Mouse (Mus musculus) kidney, adult 11 months (tissue): ENCODE measurements around the gene Cdc42.

Experiments
- DNase-seq: peaks from one replicate; pipeline ENCODE4 v3.0.0; 2022

Gene Cdc42

DNA sequence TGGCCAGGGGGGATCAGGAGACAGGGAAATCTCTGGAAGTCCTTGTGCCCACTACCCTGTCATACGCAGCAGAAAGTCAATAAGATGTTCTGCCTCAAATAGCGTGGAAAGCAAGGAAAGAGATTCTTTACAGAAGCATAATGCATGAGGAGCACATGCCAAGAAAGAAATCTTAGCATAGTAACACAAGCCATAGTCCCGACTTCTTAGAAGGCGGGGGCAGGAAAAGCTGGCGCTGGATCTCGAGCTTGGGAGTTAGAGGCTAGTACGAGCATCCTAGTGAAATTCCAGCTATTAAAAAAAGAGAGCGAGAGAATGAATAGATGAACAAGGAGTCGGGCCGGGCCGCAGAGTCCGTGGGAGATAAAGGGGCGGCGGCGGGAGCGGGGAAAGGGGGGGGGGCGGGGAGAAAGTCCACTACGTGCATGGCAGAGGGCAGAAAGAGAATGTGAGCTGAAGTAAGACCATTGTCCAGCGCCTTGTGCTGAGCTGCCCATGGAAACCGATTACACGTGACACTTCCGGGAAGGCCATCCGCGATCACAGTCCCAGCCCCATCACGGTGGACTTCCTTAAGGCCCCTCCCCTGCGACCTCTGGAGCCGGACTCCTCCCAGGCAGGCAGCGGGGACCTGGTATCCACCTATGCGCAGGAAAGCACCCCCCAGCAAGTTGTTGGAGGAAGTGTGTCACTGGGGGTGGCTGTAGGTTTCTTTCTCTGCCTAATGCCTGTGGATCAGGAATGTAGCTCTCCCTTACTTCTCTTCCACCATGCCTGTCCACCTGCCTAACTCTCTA is 12.6 kb upstream of the Cdc42 start:
- peak; percentile 71 for DNase-seq

DNA sequence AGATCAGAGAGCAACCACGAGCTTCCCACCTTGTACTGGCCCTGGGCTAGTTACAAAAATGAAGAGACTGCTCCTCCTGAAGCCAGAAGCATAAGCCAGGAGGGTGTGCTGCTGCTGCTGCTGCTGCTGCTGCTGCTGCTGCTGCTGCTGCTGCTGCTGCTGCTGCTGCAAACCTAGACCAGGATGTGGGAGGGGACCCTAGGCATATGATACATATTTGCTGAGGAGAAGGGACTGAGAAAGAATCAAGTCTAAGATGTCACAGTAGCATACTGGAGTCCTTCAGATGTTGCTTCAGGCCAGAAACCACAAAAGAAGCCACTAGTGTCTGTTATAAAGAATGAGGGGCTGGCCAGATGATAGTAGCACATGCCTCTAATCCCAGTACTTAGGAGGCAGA is 10.7 kb upstream of the Cdc42 start:
- no peak for DNase-seq

DNA sequence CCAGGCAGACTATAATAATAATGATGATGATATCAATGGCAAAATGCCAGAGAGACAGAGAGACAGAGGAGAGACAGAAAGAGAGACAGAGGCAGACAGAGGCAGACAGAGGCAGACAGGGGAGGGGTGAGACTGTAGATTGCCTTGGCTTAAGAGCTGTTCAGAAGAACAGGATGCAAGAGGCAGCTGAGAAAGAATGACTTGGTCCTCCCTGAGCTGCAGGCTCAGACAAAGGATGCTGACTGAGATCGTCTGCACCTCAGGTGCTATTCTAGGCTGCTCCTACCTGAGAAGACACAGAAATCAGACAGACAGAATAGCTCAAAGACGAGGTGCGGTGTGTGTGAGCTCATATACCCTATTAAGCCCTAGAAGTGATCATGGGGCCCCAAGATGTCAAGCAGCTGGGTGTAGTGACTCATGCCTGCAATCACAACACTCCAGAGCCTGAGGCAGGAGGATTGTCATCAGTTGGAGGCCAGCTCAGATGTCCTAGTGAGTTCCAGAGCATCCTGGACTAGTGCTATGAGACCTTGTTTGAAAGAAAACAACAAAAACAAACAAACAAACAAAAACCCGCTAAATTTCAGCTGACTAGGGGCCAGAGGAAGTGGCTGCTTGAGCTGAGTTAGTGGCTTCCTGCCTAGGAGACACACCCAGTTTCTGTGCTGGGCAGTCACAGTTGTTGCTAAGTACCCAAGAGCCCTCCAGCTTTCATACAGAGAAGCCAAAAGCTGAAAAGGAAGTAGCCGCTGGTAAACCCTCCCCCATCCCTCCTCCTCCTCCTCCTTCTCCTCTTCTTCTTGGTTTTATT is 10.0 kb upstream of the Cdc42 start:
- DNase-seq = peak; percentile 41

DNA sequence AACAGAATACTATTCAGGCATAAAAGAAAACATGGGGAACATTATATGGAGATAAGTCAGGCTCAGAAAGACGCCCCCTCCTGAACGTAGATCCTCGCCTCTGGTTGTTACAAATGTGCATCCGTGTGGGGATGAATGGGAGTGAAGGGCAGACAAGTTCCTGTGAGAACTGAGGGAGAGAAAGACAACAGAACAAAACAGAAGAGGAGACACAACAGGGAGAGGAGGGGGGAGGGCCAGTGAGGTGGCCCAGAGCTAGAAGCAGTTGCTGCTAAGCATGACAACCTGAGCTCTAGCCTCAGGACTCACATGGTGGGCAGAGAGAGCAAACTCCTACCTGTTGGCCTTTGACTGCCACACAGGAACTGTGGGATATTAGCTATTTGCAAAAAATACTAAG is 8.6 kb upstream of the Cdc42 start:
- no peak for DNase-seq

DNA sequence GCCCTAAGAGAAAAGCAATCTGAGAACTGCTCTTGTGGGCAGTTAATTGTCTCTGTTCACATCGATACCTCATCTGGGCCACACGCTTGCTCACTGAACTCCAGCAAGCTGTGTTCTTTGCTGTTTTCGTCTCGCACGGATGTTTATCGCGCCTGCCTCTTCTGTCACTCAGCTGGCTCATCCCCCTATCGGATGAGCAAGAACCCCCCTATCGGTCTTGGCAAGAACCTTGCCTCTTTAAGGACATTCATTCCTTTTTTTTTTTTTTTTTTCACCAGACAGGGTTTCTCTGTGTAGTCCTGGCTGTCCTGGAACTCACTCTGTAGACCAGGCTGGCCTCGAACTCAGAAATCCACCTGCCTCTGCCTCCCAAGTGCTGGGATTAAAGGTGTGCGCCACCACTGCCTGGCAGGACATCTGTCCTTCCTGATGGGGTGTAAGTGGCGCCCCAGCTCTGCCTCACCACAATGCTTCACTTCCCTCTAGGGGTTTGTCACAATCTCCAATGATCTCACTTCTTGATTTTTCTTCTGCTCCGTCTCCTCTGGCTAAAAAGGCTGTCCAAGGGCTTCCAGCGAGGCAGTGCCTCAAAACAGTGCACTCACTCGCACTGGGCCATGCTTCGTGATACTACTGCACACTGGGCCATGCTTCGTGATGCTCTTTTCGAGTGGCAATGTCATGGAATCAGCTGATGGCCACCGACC is 8.0 kb upstream of the Cdc42 start:
- DNase-seq = no peak

DNA sequence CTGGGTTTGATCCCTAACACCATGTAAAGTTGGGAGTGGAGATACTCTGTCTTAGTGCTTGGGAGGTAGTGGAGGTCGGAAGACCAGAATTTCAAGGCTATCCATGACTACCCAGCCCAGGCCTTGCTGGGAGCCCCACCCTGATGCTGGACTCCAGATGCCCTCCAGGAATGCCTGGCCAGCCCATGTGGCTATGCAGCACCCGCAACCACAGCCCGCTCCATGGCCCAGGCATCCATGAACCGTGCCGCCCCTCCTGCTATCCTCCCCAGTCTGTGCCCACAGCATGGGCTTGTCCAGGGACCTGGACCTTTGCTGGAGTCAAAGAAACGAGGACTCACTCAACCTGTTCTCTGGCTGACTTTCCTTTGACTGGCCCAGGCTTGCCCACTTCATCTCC is 7.3 kb upstream of the Cdc42 start:
- no peak for DNase-seq

DNA sequence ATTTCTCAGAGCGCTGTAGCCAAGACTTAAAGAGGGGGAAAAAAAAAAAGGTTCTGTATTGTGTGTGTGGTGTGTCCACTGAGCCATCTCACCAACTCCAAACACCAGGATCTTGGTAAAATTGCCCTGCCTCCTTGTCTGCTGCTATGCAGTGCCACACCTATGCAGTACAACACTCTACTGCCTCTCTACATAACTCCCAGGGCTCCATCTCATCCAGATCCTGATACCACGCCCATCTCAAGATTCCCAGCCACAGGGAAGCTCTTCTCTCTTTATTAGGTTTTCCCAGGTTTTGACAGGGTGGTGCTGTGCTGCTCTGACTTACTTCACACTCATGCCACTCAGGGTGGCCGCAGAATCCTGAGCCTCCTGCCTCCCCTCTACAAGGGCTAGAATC is 3.5 kb upstream of the Cdc42 start:
- DNase-seq = no peak

DNA sequence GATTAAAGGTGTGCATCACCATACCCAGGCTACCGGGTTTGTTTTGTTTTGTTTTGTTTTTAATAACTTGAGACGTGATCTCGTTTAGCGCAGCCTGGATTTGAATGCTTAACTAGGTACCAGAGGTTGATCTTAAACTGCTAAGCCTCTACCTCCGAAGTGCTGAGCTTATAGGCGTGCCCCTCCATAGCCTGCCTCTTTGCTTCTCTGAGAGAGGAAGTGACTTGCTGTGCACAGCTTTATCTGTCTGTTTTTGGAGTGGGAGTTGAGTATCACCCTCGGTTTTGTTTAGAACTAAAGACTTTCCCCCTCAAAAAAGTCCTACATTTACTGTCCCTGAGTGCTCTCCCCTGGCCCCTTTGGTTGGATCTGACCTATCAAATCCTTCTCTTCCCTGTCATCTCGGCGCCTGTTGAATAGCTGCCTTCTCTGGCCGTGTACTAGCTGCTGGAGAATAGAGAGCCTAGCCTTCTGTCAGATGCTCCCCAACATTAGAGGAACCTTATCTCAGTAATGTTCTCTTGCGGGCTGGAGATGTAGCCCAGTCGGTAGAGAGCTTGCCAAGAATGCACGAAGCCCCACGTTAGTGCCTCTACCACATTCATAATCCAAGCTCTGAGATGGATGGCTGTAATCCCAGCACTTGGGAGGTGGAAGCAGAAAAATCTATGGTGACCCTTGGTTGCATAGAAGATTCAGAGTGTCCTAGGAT is 927 bp upstream of the Cdc42 start:
- DNase-seq = no peak

DNA sequence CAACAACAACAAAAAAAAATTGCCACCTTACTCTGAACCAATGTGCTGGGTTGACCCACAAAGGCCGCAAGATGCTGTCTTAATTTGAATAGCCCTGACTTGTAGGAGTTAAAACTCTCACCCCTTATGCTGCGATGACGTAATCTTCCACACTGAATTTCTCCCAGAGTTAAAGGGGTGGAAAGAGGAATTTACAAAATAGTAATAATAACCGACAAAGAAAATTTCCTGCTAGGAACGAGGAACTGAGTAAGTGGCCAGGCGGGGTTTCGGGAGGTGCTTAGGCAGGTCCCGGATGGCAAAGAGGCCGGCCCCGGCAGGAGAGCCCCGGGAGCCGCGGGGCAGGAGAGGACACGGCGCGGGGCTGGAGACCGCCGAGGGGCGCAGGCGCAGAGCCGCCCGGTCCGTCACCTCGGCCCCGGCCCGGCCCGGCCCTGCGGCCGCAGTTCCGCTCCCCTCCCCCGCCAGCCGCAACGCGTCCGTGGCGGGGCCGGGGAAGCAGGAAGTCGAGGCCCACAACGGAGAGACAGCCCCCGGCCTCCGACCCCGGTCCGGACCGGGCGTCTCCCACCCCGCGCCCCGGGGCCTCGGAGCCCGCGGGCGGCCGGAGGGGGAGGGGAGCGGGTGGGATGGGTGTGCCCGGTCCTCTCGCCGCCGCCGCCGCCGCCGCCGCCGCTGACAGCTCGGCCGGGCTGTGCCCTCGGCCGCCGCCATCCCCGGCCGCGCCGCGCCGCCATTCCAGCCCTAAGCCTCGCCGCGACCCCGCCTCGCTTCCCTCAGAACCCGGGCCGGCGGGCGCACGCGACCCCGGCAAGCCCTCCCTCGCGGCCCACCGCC is 628 bp downstream of the Cdc42 start:
- DNase-seq = peak; percentile 68

DNA sequence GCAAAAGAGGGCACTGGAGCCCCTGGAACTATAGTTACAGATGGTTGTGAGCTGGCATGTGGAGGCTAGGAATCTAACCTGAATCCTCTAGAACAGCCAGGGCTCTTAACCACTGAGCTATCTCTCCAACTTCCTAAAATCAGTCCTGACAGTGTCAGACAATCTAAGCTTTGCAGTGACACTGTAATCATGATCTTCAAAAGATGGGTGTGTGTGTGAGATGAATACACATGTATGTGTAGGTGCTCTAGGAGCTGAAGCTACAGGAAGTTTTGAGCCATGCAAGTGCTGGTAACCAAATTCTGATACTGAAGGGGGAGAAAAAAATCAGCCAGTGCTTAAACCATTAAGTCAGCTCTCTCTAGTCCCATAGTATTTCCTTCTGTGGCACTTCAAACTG is 6.9 kb downstream of the Cdc42 start:
- no peak for DNase-seq

DNA sequence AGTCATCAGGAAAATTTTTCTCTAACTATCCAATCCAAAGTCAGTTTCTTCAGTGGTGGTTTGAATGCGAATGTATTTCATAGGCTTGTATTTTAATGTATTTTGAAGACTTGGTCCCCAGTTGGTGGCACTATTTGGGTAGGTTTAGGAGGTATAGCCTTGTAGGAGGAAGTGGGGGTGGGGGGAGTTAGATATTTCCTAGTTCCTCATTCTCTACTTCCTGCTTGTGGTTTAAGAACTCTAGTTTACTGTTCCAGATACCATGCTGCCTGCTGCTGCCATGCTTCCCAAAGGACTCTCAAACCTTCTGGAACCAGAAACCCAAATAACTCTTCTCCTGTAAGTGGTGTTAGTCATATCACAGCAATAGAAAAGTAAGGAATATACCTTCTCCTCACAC is 11.7 kb downstream of the Cdc42 start:
- no peak for DNase-seq

DNA sequence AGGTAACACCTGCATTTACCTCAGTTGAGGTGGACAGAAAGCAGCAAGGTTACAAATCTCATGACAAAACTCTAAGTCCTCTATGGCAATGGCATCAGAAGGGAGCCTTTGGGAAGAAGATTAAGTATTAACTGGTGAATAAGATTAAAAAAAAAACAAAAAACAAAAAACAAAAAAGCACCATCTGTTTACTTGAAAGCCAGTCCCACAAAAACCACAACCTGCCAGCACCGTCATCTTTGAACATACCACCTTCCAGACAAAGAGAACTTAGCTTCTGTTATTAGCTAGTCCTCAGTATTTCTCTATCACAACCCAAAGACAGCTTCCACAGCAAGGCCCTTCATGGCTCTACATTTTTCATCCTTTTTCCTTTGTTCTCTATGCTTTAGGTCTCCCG is 12.4 kb downstream of the Cdc42 start:
- DNase-seq = no peak

DNA sequence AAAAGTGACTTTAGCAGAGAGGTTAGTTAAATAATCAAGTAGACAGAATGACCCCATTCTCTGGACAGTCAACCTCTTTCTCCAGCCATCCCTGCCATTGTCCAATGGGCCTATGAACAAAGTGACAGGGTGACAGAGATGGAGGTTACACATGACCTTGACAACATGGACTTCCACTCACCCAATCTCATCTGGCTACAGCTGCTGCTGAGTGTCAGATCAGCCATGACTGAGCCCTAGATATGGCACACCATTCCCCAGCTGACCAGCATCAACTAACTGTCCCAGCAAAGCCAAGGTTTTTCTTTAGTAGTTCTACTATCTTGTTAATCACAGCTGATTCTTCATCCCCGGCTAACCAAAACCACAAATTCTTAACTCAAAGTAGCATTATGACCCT is 14.7 kb downstream of the Cdc42 start:
- no peak for DNase-seq

DNA sequence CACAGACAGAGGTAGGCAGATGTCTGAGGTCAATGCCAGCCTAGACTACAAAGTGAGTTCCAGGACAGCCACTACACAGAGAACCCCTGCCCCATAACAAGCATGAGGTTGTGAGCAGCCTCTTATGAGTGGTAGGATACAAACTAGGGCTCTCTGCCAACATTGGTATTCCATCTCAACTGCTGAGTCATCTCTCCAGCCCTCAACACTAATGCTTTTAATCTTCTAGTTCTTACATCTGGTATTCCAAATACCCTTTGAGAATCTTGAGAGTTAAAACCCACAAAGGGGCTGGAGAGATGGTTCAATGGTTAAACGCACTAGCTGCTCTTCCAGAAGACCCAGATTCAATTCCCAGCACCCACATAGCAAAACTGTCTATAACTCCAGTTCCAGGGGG is 18.1 kb downstream of the Cdc42 start:
- no peak for DNase-seq

DNA sequence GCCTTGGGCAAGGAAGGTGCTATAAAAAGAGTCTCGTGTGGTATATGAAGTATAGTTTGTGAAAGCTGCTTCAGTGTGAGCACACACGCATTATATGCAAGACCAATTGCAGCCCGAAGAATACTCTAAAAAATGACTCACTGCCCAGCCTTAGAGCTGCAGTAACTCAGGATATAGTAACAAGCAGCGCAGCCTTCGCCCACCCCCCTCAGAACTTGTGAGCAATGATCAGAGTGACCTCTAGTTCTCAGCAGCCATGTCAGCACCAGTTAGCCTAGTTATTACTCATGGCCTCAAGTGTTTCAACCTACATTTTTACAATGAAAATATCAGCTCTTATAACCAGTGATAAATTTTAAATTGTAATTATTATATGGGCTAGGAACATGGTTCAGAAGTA is 21.1 kb downstream of the Cdc42 start:
- no peak for DNase-seq

DNA sequence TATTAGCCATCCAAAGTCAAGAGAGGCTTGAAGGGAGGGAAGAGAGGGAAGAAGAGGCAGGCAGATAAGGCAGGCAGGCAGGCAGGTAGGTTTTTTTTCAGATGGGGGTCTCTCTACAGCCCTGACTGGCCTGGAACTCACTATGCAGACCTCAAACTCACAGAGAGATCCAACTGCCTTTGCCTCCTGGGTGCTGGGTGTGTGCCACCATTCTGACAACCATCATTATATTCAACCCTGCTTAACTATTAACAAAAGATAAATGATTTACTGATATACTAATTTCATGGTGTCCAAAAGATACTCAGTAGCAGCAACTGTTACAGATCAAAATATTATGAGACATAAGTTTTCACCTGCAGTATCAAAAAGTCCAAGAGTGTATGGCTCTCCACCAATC is 25.5 kb downstream of the Cdc42 start:
- DNase-seq = peak; percentile 26

DNA sequence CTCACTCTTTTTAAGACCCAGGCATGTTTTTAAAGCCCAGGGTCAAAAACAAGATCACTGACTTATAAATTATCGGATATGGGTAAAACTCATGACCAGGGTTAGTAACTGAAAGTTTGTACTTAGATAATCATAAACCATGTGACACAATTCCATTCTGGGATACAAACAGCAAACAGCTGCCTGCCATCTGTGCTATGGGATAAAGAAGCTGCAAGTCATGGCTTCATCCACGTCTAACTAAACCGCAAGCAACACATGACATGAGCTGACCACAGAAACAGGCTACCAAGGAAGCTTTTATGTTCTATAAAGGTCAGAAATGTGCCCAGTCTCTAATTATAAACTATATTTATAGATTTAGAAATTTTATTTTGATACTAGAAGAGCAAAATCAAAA is 31.0 kb downstream of the Cdc42 start:
- no peak for DNase-seq

DNA sequence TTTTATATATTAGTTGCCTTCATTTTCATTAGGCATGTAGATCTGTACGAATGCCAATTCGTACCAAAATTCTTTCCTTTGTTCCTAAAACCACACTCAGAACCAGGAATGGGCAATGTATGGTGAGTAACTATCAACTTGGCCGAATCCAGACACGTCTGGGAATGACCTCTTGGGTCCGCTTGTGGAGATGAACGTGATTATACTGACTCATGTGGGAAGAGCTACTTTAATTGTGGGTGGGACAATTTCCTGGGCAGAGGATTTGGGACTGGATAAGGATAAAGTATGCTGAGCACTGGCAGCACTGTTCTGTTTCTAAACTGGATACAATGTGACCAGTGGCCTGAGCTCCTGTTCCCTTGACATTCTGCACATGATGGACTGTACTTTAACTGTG is 32.6 kb downstream of the Cdc42 start:
- DNase-seq = no peak

DNA sequence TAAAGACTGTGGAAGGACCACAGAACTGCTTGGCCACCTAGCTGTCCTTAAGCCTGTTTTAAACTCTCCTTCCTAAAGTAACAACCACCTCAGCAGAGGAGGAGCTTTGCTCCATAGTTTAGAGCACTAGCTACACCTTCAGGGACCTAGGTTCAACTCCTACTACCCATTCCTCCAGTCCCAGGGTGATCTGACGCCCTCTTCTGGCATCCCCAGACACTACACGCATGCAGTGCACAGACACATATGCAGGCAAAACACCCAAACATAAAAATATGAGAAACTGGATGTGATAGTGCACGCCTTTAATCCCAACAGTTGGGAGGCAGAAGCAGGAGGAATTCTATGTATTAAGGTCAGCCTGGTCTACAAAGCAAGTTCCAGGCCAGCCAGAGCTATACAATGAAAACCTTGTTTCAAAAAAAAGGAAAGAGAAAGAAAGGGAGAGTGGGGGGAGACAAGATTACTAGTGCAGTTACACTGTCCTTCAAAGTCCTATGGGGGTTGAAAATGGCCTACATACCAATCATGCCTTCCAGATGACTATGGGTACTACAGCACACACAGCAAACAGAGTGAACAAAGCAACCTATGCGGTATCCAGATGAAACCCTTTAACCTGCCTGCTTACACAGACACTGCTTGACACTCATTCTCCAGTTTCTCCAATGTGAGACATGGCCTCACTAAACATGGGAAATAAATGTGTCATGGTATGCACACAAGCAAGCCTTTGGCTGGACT is 41.3 kb downstream of the Cdc42 start:
- DNase-seq = no peak

DNA sequence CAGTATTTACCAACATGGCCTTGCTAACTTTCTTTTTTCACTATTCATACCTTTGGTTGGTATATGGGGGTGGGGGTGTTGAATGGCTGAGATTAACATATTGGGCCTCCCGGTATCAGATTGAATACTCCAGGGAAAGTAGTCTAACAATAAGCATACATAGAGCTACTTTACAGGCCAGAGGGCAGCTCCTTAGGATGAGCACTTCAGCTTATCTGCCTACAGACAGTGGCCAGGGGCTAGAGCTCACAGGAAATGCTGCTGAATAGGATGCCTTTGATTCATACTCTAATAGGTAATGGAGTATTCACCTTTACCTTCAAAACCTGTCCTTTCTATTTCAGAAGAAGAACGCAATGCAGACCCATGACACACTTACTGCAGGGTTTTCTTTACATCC is 42.5 kb downstream of the Cdc42 start:
- DNase-seq = no peak

DNA sequence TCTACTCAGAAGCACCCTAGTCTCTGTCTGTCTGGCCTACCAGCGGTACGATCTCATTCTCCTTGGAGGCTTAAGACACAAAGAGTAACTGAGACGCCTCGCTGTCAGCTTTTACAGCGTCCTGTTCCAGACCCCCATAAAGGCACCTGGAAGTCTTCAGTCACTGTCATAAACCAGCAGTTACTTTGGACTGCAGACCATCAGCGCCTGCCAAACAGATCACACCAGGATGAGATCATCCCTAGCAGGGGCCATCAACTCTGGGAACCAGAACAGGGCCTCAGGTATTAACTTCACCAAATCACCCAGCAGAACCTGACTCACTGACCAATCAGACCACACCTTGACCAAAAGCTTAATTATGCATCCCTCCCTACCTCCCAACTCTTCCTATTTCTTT is 43.0 kb downstream of the Cdc42 start:
- no peak for DNase-seq

DNA sequence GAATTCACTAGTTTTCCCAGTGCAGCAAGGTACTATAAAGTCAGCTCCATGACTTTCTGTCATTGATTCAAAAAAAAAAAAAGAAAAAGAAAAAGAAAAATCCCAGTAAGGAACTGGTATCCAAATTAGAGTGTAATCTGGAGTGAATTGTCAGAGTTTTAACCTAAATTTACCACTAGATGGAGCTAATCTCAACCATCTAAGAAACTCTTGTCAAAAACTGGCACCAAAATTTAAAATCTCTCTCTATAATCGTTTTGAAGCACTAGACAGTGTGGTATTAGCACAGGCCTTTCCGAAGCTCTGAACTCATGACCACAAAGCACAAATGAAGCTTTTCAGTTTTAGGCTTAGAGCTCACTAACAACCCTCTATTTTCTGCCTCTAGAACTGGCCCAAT is 44.0 kb downstream of the Cdc42 start:
- no peak for DNase-seq
